Mouse (Mus musculus) MEL (cell line): ENCODE measurements around the gene Itgae.

Experiments used
- CTCF ChIP-seq, 3 experiments: IDR thresholded peaks in 2 of 3; conservative IDR thresholded peaks in 1 of 3; 2 replicates each; pipeline ENCODE4 v1.5.1; 2011 to 2012; ENCODE audit warnings: low read length in 3 of 3, low read depth in 2 of 3, mild to moderate bottlenecking in 2 of 3, improper control_type of control experiment in 1 of 3, inconsistent platforms in 1 of 3, mixed read lengths in 1 of 3, moderate library complexity in 1 of 3; ENCODE audit not compliant: control insufficient read depth in 1 of 3, insufficient read depth in 1 of 3, poor library complexity in 1 of 3, severe bottlenecking in 1 of 3
- E2F4 ChIP-seq: IDR thresholded peaks from 2 replicates; pipeline ENCODE4 v1.6.1; 2011; ENCODE audit warnings: low read depth, low read length, improper control_type of control experiment, borderline replicate concordance
- GATA1 ChIP-seq: IDR thresholded peaks from 2 replicates; pipeline ENCODE4 v1.6.1; 2011; ENCODE audit warnings: low read depth, low read length, improper control_type of control experiment
- JUND ChIP-seq: IDR thresholded peaks from 2 replicates; pipeline ENCODE4 v1.6.1; 2011; ENCODE audit warnings: low read depth, mild to moderate bottlenecking, improper control_type of control experiment, low read length
- MAX ChIP-seq: IDR thresholded peaks from 2 replicates; pipeline ENCODE4 v1.6.1; 2011; ENCODE audit warnings: low read length, improper control_type of control experiment
- MXI1 ChIP-seq: IDR thresholded peaks from 2 replicates; pipeline ENCODE4 v1.6.1; 2011; ENCODE audit warnings: mild to moderate bottlenecking, low read depth, low read length, improper control_type of control experiment
- MYB ChIP-seq: IDR thresholded peaks from 2 replicates; pipeline ENCODE4 v1.6.1; 2011; ENCODE audit warnings: mild to moderate bottlenecking, low read depth, low read length, improper control_type of control experiment
- POLR2A ChIP-seq, 2 experiments: IDR thresholded peaks; 2 replicates each; pipeline ENCODE4 v1.6.1; 2011 to 2012; ENCODE audit warnings: low read length in 2 of 2, mild to moderate bottlenecking in 2 of 2, control low read depth in 1 of 2, improper control_type of control experiment in 1 of 2, low read depth in 1 of 2, moderate library complexity in 1 of 2; ENCODE audit not compliant: control insufficient read depth in 1 of 2, insufficient read depth in 1 of 2, poor library complexity in 1 of 2
- RCOR1 ChIP-seq: IDR thresholded peaks from 2 replicates; pipeline ENCODE4 v1.6.1; 2012; ENCODE audit warnings: low read depth, mild to moderate bottlenecking, inconsistent platforms, low read length, improper control_type of control experiment
- SMC3 ChIP-seq: IDR thresholded peaks from 2 replicates; pipeline ENCODE4 v1.6.1; 2011; ENCODE audit warnings: low read depth, low read length, improper control_type of control experiment
- TBP ChIP-seq: IDR thresholded peaks from 2 replicates; pipeline ENCODE4 v1.8.0; 2011; ENCODE audit warnings: low read depth, low read length, improper control_type of control experiment
- UBTF ChIP-seq: IDR thresholded peaks from 2 replicates; pipeline ENCODE4 v1.6.1; 2012; ENCODE audit warnings: low read depth, mild to moderate bottlenecking, inconsistent platforms, low read length, improper control_type of control experiment, moderate library complexity, borderline replicate concordance; ENCODE audit not compliant: insufficient read depth
- USF1 ChIP-seq: IDR thresholded peaks from 2 replicates; pipeline ENCODE4 v1.6.1; 2014; ENCODE audit warnings: low read depth, mild to moderate bottlenecking, inconsistent platforms, low read length, improper control_type of control experiment, moderate library complexity
- ZNF384 ChIP-seq: IDR thresholded peaks from 2 replicates; pipeline ENCODE4 v1.6.1; 2012; ENCODE audit warnings: low read depth, mild to moderate bottlenecking, inconsistent platforms, low read length, improper control_type of control experiment

DNA sequence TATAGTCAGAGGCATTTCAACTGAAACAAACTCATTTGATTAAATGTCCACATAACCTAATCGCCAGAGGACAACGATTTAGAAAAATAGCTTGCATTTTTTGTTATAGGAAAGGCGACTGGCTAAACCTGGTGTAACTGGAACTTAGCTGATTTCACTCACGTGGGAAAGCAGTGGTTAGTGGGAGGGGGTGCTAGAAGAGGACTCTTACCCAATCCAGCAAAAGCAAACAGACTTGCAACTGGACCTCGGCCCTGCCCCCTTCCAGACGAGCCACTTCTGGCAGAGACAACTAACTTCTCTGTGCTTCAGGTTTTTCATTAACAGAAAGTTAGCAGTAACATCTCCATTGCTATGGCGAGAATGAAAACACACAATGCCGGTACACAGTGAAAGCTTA lies 85.2 kb downstream of the Itgae start:
- TF ChIP-seq POLR2A (IDR thresholded peaks at IDR 0.05; ENCODE audit: control insufficient read depth in 1 of 2, insufficient read depth in 1 of 2, low read depth in 1 of 2, low read length in 2 of 2, poor library complexity in 1 of 2) (no peak), GATA1 (no peak), MAX (no peak), MXI1 (no peak), CTCF (IDR thresholded peaks at IDR 0.05 in 2 of 3, conservative IDR thresholded peaks at IDR 0.05 in 1 of 3; ENCODE audit: control insufficient read depth in 1 of 3, insufficient read depth in 1 of 3, low read depth in 2 of 3, low read length in 3 of 3, poor library complexity in 1 of 3, severe bottlenecking in 1 of 3) (no peak), USF1 (no peak), MYB (no peak), ZNF384 (no peak), RCOR1 (no peak), TBP (no peak), JUND (no peak), SMC3 (no peak), E2F4 (no peak), UBTF (no peak)
